Mouse (Mus musculus): Measurements from ENCODE around the gene Slc27a1. TPM values are rescaled to one million over a fixed set of nuclear protein-coding genes. Genes with fewer than 3 reads are reported as not detected.

Gene Slc27a1
- polyA plus RNA-seq, 1 experiment: not detected

- no peak for TF ChIP-seq GATA1 (IDR thresholded peaks at IDR 0.05; ENCODE audit: low read length)
Measured at GRCm38 (mm10) chr8:71594324-71594722, 25.6 kb downstream of the Slc27a1 start.

DNA sequence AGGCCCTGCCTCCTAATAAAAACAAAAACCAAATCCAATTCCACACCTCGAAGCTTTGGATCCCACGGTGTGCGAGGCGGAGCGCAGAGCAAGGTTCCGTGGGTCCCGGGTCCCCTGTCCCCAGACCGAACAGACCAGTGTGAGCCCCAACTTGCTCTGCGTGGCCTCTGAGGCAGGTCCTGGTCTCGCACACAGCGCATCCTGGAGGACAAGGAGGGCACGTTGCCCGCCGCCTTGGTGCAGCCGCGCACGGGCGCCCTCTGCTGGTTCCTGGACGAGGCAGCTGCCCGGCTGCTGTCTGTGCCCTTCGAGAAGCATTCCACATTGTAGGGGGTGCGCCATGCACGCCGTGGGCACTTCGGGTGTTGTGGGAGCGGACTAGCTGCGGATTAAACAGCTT, 27.2 kb downstream of the Slc27a1 start:
- no peak for TF ChIP-seq GATA1 (IDR thresholded peaks at IDR 0.05; ENCODE audit: low read length)

GRCm38 (mm10) chr8:71596384-71596783, 27.7 kb downstream of the Slc27a1 start:
- TF ChIP-seq GATA1 (IDR thresholded peaks at IDR 0.05; ENCODE audit: low read length): no peak

DNA sequence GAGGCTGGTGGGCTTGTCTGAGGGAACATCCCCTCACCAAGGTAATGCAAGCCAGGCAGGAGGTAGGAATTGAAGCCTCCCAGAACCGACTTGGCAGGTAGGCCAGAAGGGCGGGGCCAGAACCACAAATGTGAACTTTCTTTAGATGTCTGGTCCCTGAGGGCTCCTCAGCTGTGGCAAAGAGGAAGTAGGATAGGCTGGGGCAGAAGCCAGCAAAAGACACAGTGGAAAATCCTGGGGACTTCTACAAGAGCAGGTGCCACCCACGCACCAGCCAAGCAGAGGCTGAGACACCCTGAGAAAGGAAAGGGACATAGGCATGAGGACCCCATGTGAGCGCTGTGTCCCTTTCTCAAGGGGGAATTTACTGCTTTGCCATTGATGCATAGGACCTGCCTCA, 28.1 kb downstream of the Slc27a1 start:
- TF ChIP-seq GATA1 (IDR thresholded peaks at IDR 0.05; ENCODE audit: low read length): no peak

- TF ChIP-seq GATA1 (IDR thresholded peaks at IDR 0.05; ENCODE audit: low read length): no peak
Measured at GRCm38 (mm10) chr8:71597451-71597850, 28.8 kb downstream of the Slc27a1 start, which contains the start of gene Fam129c. Gene Fam129c, plus strand, starts transcription at chr8:71597648.

GRCm38 (mm10) chr8:71598375-71598774, 29.7 kb downstream of the Slc27a1 start:
- no peak for TF ChIP-seq GATA1 (IDR thresholded peaks at IDR 0.05; ENCODE audit: low read length)

DNA sequence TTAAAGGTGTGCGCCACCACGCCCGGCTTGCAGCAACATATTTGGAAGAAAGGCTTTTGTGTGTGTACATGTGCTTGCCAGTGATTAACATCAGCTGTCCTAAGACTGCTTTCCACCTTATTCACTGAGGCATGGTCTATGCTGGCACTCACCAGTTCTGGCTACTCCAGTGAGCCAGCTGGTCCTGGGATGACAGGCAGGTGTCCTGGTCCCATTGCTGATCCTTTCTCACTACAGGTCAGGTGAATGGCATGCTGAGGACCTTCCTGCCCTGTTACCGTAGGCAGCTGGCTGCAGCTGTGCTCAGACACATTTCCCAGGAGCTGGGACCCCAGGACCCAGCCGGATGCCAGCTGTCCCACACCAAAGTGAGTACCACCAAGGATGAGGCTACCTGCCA, 30.2 kb downstream of the Slc27a1 start:
- TF ChIP-seq GATA1 (IDR thresholded peaks at IDR 0.05; ENCODE audit: low read length): no peak

GRCm38 (mm10) chr8:71601939-71602665, 33.4 kb downstream of the Slc27a1 start:
- TF ChIP-seq GATA1 (IDR thresholded peaks at IDR 0.05; ENCODE audit: low read length): no peak

- TF ChIP-seq GATA1 (IDR thresholded peaks at IDR 0.05; ENCODE audit: low read length): no peak
Measured at GRCm38 (mm10) chr8:71602666-71603334, 34.1 kb downstream of the Slc27a1 start.

- TF ChIP-seq GATA1 (IDR thresholded peaks at IDR 0.05; ENCODE audit: low read length): no peak
Measured at GRCm38 (mm10) chr8:71604021-71604420, 35.3 kb downstream of the Slc27a1 start.

GRCm38 (mm10) chr8:71610822-71611651, 42.4 kb downstream of the Slc27a1 start, which contains the start of gene Colgalt1:
Gene Colgalt1, plus strand, starts transcription at chr8:71610998.
- TF ChIP-seq GATA1 (IDR thresholded peaks at IDR 0.05; ENCODE audit: low read length): no peak

GRCm38 (mm10) chr8:71612141-71612540, 43.5 kb downstream of the Slc27a1 start:
- no peak for TF ChIP-seq GATA1 (IDR thresholded peaks at IDR 0.05; ENCODE audit: low read length)

DNA sequence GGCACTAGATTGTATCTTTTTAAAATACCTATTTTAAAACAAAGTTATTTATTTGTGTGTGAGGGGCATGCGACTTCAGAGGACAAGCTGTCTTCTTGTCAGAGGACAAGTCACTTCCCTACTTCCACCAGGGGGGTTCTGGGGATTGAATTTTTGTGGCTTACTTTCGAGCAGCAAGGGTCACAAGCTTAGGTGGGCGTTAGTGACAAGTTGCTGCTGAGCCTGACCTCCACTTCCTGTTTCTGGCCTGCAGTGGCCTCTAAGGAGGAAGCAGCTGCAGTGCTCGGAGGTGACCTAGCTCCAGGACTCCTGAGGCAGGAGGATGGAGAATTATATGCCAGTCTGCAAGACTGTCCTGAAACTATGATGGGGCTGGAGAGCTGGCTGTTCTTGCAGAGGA, 44.7 kb downstream of the Slc27a1 start:
- no peak for TF ChIP-seq GATA1 (IDR thresholded peaks at IDR 0.05; ENCODE audit: low read length)

- no peak for TF ChIP-seq GATA1 (IDR thresholded peaks at IDR 0.05; ENCODE audit: low read length)
Measured at GRCm38 (mm10) chr8:71619786-71620185, 51.1 kb downstream of the Slc27a1 start.

GRCm38 (mm10) chr8:71625088-71625487, 56.4 kb downstream of the Slc27a1 start:
- no peak for TF ChIP-seq GATA1 (IDR thresholded peaks at IDR 0.05; ENCODE audit: low read length)

DNA sequence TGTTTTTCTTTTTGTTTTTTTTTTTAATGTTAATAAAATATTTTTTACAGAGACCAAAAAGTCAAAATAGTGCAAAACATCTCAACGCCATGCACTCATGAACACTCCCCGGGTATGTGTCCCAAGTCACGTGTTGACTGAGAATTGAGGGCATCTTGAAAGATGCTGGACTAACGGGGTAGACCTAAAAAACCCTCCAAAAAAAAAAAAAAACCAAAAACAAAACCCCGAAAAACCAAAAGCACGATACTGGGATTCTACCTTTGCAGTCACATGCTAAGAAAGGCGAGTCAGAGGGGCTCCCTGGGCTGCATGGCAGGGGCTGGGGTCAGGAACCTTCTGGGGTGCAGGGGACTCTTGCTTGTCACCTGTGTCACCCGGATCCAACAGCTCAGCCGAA, 58.1 kb downstream of the Slc27a1 start:
- TF ChIP-seq GATA1 (IDR thresholded peaks at IDR 0.05; ENCODE audit: low read length): no peak

Measured in G1E-ER4 (cell line).